Mouse (Mus musculus): Measurements from ENCODE around the gene Ifit1bl1.
"Not testable (repeated sequence)": the region's sequence is repeated elsewhere in the genome, so short reads cannot be mapped to it uniquely, and the experiment has no call there.

Ifit1bl1 gene

DNA sequence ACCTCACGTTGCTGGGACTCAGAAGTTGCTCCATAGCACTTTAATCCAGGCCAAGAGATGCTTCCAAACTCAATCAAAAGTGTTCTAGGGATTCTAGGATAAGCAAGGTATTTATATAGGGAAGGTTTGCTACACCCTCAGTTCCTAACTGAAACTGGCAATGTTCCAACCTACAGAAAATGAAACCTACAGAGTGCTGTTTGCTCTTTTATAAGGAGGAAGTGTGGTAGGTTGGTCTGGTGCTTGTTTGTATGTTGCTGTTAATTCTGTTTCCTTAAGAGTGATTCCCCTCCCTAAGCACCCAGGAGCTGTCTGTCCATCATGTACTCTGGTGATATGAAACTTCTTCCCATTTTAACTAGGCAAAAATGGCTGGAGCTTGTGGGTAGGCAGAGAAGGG, at the start of gene Ifit1bl1:
Gene Ifit1bl1 (minus strand): TSS at position 69 of the 400 bp plus-strand sequence.
- H3K27me3 ChIP-seq (ENCODE audit: control insufficient read depth, insufficient read depth, low read length, poor library complexity, severe bottlenecking); H3K36me3 ChIP-seq (ENCODE audit: control insufficient read depth, insufficient read depth, low read length, poor library complexity, severe bottlenecking): not testable (repeated sequence)
- DNase-seq (ENCODE audit: low read depth, low spot score), result peak; percentile 78

DNA sequence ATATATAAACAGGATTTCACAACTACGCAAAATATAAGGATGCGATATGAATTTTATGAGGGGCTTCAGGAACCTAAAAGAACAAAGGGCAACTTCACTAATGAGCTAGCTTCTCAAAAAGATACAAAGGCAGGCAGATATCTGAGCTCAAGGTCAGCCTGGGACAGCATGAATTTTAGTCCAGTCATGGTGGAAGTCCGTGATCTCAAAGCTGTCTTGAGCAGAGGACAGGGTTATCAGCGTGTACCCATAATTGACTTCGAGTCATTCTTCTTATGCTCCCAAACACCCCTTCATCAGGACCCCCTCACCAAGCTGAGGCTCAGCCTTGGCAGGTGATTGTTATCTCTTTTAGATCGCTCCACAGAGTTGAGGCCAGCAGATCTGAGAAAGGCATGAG, 49.2 kb upstream of the Ifit1bl1 start:
- Histone ChIP-seq H3K36me3 (ENCODE audit: control insufficient read depth, insufficient read depth, low read length, poor library complexity, severe bottlenecking) (no peaks in the 10 kb centered on the region), H3K27me3 (ENCODE audit: control insufficient read depth, insufficient read depth, low read length, poor library complexity, severe bottlenecking) (no peaks in the 10 kb centered on the region)
- DNase-seq (ENCODE audit: low read depth, low spot score), result no peak

DNA sequence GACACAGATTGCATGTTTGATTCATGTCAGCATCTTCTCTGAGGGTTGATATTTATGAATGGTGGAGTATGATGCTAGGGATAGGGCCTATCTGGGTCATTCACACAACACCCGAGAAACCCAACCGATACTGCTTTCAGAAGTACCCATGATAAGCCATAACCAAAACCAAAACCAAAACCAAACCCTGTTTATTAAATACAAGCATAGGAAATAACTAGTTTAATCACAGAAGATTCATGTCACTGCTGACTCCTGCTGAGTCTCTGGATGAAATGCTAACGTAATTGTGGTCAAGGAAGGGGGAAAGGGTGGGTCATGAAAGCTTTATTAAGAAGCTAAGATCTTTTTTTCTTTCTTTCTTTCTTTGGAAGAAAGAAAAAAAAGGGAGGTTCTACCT, 48.5 kb upstream of the Ifit1bl1 start:
- no peak for DNase-seq (ENCODE audit: low read depth, low spot score)
- Histone ChIP-seq H3K27me3 (ENCODE audit: control insufficient read depth, insufficient read depth, low read length, poor library complexity, severe bottlenecking) (no peaks in the 10 kb centered on the region), H3K36me3 (ENCODE audit: control insufficient read depth, insufficient read depth, low read length, poor library complexity, severe bottlenecking) (no peaks in the 10 kb centered on the region)

DNA sequence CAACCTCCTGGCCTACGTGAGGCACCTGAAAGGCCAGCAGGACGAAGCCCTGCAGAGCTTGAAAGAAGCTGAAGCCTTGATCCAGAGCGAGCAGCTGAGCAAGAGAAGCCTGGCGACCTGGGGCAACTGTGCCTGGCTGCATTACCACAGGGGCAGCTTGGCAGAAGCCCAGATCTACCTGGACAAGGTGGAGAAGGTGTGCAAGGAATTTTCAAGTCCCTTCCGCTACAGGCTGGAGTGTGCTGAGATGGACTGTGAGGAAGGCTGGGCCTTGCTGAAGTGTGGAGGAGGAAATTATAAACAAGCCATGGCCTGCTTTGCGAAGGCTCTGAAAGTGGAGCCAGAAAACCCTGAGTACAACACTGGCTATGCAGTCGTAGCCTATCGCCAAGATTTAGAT, 45.9 kb upstream of the Ifit1bl1 start:
- not testable (repeated sequence) for H3K36me3 ChIP-seq (ENCODE audit: control insufficient read depth, insufficient read depth, low read length, poor library complexity, severe bottlenecking); DNase-seq (ENCODE audit: low read depth, low spot score); H3K27me3 ChIP-seq (ENCODE audit: control insufficient read depth, insufficient read depth, low read length, poor library complexity, severe bottlenecking)

- DNase-seq (ENCODE audit: low read depth, low spot score), result no peak
- Histone ChIP-seq H3K36me3 (ENCODE audit: control insufficient read depth, insufficient read depth, low read length, poor library complexity, severe bottlenecking) (no peaks in the 10 kb centered on the region), H3K27me3 (ENCODE audit: control insufficient read depth, insufficient read depth, low read length, poor library complexity, severe bottlenecking) (no peaks in the 10 kb centered on the region)
Measured at GRCm38 (mm10) chr19:34642616-34643015, 40.9 kb upstream of the Ifit1bl1 start.

DNA sequence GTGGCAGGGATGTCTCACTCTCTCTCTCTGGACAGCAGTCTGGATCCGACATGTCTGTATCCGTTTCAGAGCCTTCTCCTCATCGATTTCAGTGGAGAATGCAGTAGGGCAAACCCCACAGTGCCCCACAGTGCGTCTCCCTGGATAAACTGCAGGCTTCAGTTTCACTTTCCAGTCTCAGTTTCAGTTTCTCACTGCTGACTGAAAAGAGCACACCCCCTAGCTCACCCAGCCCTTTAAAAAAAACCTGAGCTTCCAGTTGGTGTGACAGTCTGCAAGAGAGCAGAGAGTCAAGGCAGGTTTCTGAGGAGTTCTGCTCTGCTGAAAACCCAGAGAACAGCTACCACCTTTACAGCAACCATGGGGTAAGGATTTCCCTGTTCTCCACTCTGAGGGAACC, 38.9 kb upstream of the Ifit1bl1 start, which contains the start of the genes Ifit1bl2 and Ifit1:
Gene Ifit1bl2 (minus strand): TSS at position 121 of the 400 bp plus-strand sequence.
Gene Ifit1 (plus strand): TSS at position 249 of the 400 bp plus-strand sequence.
- Histone ChIP-seq H3K27me3 (ENCODE audit: control insufficient read depth, insufficient read depth, low read length, poor library complexity, severe bottlenecking) (no peaks in the 10 kb centered on the region), H3K36me3 (ENCODE audit: control insufficient read depth, insufficient read depth, low read length, poor library complexity, severe bottlenecking) (no peaks in the 10 kb centered on the region)
- DNase-seq (ENCODE audit: low read depth, low spot score), result peak; percentile 73

DNA sequence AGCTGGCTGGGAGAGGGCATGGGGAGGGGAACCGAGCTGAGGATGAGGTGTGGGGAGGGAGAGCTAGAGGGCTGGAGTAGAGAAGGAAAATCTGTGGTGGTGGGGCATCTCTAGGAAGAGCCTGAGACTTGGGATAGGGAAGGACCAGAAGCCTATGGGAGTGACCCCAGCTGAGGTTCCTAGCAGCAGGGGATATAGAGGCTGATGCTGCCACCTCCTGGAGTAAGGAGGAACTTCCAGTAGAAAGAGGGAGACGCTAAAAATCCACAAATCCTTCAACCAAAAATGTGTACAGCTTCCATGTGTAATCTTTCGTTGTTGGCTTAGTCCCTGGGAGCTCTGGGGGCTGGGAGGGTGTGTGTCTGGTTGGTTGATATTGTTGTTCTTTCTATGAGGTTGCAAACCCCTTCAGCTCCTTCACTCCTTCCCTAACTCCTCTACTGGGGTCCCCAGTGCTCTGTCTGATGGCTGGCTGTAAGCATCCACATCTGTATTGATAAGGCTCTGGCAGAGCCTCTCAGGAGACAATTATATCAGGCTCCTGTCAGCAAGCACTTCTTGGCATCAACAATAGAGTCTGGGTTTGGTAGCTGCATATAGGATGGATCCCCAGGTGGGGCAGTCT, 35.3 kb upstream of the Ifit1bl1 start:
- DNase-seq (ENCODE audit: low read depth, low spot score), result peak; percentile 76
- Histone ChIP-seq H3K27me3 (ENCODE audit: control insufficient read depth, insufficient read depth, low read length, poor library complexity, severe bottlenecking) (no peaks in the 10 kb centered on the region), H3K36me3 (ENCODE audit: control insufficient read depth, insufficient read depth, low read length, poor library complexity, severe bottlenecking) (no peaks in the 10 kb centered on the region)

DNA sequence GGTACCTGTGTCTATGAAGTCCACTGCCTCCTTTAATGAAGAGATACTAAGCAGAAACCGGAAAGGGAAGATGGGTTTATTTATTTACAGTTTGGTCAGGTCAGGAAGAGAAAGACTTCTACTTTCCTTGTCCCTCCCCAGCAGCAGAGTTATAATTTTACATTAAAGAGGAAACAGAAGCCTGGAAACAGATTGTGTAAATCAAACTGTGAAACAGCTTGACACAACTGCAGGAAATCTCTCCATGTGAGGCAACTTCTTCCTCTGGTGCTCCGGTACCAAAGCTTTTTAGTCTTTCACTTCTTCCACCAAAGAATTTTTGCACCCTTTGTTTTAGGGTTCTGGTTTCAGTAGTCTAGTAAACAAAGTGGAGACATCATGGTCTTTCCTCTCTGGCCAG, 31.7 kb upstream of the Ifit1bl1 start:
- Histone ChIP-seq H3K27me3 (ENCODE audit: control insufficient read depth, insufficient read depth, low read length, poor library complexity, severe bottlenecking) (no peaks in the 10 kb centered on the region), H3K36me3 (ENCODE audit: control insufficient read depth, insufficient read depth, low read length, poor library complexity, severe bottlenecking) (no peaks in the 10 kb centered on the region)
- DNase-seq (ENCODE audit: low read depth, low spot score), result no peak

GRCm38 (mm10) chr19:34631487-34631886, 29.7 kb upstream of the Ifit1bl1 start:
- Histone ChIP-seq H3K27me3 (ENCODE audit: control insufficient read depth, insufficient read depth, low read length, poor library complexity, severe bottlenecking) (no peaks in the 10 kb centered on the region), H3K36me3 (ENCODE audit: control insufficient read depth, insufficient read depth, low read length, poor library complexity, severe bottlenecking) (no peaks in the 10 kb centered on the region)
- no peak for DNase-seq (ENCODE audit: low read depth, low spot score)

- H3K36me3 ChIP-seq (ENCODE audit: control insufficient read depth, insufficient read depth, low read length, poor library complexity, severe bottlenecking), result no peaks in the 10 kb centered on the region
- H3K27me3 ChIP-seq (ENCODE audit: control insufficient read depth, insufficient read depth, low read length, poor library complexity, severe bottlenecking), result no peaks in the 10 kb centered on the region
- no peak for DNase-seq (ENCODE audit: low read depth, low spot score)
Measured at GRCm38 (mm10) chr19:34627496-34627895, 25.7 kb upstream of the Ifit1bl1 start.

DNA sequence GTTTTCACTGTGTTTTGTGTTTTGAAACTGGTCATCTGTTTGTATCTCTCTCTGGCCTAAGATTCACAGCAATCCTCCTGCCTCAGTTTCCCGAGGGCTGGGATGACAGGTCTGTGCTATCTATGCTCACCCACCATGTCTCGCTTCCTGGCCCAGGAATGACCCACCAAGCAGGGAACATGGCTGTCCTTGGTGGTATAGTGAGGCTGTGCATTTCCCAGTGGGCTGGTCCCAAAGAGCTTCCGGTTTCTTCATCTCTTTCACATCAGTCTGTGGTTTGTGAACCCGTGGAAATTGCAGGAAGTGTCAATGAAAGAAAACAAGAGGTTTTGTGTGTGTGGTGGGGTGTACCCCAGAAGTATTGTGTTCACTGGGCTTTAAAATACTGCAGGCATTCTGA, 22.9 kb upstream of the Ifit1bl1 start:
- no peak for DNase-seq (ENCODE audit: low read depth, low spot score)
- no peaks in the 10 kb centered on the region for H3K36me3 ChIP-seq (ENCODE audit: control insufficient read depth, insufficient read depth, low read length, poor library complexity, severe bottlenecking)
- no peaks in the 10 kb centered on the region for H3K27me3 ChIP-seq (ENCODE audit: control insufficient read depth, insufficient read depth, low read length, poor library complexity, severe bottlenecking)

DNA sequence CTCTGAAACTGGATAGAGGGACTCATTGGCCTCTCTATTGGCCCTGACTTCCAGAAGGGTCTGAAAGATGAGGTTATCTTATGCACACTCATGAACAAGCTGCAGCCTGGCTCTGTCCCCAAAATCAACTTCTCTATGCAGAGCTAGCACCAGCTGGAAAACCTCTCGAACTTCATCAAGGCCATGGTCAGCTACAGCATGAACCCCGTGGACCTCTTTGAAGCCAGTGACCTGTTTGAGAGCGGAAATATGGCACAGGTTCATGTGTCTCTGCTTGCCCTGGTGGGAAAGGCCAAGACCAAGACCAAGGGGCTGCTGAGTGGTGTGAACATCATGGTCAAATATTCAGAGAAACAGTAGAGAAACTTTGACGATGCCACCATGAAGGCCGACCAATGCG, 22.0 kb upstream of the Ifit1bl1 start:
- no peaks in the 10 kb centered on the region for H3K27me3 ChIP-seq (ENCODE audit: control insufficient read depth, insufficient read depth, low read length, poor library complexity, severe bottlenecking)
- no peak for DNase-seq (ENCODE audit: low read depth, low spot score)

GRCm38 (mm10) chr19:34620871-34621270, 19.1 kb upstream of the Ifit1bl1 start:
- H3K36me3 ChIP-seq (ENCODE audit: control insufficient read depth, insufficient read depth, low read length, poor library complexity, severe bottlenecking), result no peaks in the 10 kb centered on the region
- no peaks in the 10 kb centered on the region for H3K27me3 ChIP-seq (ENCODE audit: control insufficient read depth, insufficient read depth, low read length, poor library complexity, severe bottlenecking)
- no peak for DNase-seq (ENCODE audit: low read depth, low spot score)

More for the DNA sequence above, 22.0 kb upstream of the Ifit1bl1 start:
- H3K36me3 ChIP-seq (ENCODE audit: control insufficient read depth, insufficient read depth, low read length, poor library complexity, severe bottlenecking), result no peaks in the 10 kb centered on the region

DNA sequence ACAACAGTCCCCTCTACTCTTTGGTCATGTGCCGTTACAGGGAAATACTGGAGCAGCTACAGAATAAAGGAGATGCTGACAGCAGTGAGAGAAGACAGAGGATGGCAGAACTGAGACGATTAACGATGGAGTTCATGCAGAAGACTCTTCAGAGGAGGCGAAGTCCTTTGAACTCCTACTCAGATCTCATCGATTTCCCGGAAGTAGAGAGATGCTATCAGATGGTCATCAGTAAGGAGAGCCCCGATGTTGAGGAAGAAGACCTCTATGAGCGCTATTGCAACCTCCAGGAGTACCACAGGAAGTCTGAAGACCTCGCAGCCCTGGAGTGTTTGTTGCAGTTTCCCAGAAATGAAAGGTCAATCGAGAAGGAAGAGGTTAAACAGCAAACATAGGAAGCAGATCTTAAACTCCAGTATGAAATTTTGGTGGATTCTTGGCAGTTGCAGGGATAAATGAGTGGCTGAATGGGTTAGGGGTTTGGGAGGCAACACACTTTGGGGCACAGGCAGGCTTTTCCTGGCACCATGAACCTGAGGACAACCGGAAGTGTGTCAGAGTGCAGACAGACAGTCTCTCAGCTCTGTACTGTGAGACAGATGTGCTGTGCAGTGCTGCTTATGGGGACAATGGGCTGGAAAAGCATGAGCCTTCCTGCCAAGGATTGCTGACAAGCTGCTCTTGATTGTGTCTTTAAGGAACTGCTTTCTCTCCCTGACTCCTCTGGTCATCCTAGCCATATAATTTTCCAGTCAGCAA, 10.7 kb upstream of the Ifit1bl1 start:
- not testable (repeated sequence) for H3K36me3 ChIP-seq (ENCODE audit: control insufficient read depth, insufficient read depth, low read length, poor library complexity, severe bottlenecking); DNase-seq (ENCODE audit: low read depth, low spot score); H3K27me3 ChIP-seq (ENCODE audit: control insufficient read depth, insufficient read depth, low read length, poor library complexity, severe bottlenecking)

- not testable (repeated sequence) for H3K36me3 ChIP-seq (ENCODE audit: control insufficient read depth, insufficient read depth, low read length, poor library complexity, severe bottlenecking); DNase-seq (ENCODE audit: low read depth, low spot score); H3K27me3 ChIP-seq (ENCODE audit: control insufficient read depth, insufficient read depth, low read length, poor library complexity, severe bottlenecking)
Measured at GRCm38 (mm10) chr19:34610118-34610517, 8.4 kb upstream of the Ifit1bl1 start.
